Mouse (Mus musculus): ENCODE results near the gene F830045P16Rik.

DNA sequence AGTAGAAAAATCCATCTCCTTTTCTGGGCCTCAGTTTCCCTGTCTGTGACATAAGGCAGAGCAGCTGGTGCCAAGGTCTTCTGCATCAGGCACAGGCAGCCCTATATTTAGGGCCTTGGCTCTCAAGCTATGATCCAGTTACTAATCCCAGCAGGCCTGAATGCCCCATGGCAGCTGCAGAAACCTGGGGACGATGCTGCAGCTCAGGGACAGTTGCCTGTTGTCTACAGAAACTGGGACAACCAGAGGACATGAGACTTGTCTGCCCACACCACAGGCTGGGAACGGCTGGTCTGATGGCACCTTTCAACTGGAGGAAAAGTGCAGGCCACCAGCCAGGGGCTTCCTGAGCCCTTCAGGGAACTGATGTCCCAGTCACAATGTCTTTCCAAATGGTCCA, at the start of gene F830045P16Rik:
- TF ChIP-seq CTCF (IDR thresholded peaks at IDR 0.05) (no peak), EP300 (IDR thresholded peaks at IDR 0.05) (no peak)

Data from lung, postnatal 0 days (tissue).